Mouse (Mus musculus) right cerebral cortex, postnatal 14 days (tissue): ENCODE measurements around the gene Hspbap1.

Experiments used
- DNase-seq: peaks from one replicate; pipeline ENCODE4 v3.0.0; 2022

The Hspbap1 gene

GRCm38 (mm10) chr16:35769878-35770657 is at the start of gene Hspbap1:
Hspbap1 (plus strand) TSS chr16:35770375.
- peak; percentile 88 for DNase-seq

GRCm38 (mm10) chr16:35724561-35724960 is 45.6 kb upstream of the Hspbap1 start:
- no peak for DNase-seq

GRCm38 (mm10) chr16:35726601-35727000 is 43.6 kb upstream of the Hspbap1 start:
- DNase-seq, result no peak

- no peak for DNase-seq
Observed at GRCm38 (mm10) chr16:35729151-35729738, 40.9 kb upstream of the Hspbap1 start.

GRCm38 (mm10) chr16:35732096-35732495 is 38.1 kb upstream of the Hspbap1 start:
- no peak for DNase-seq

- DNase-seq, result peak; percentile 60
Observed at GRCm38 (mm10) chr16:35734038-35734437, 36.1 kb upstream of the Hspbap1 start.

- DNase-seq, result no peak
Observed at GRCm38 (mm10) chr16:35738096-35738767, 31.9 kb upstream of the Hspbap1 start.

GRCm38 (mm10) chr16:35739548-35739947 is 30.6 kb upstream of the Hspbap1 start:
- DNase-seq, result no peak

GRCm38 (mm10) chr16:35740357-35740756 is 29.8 kb upstream of the Hspbap1 start:
- DNase-seq, result no peak

- no peak for DNase-seq
Observed at GRCm38 (mm10) chr16:35740943-35741342, 29.2 kb upstream of the Hspbap1 start.

GRCm38 (mm10) chr16:35741621-35742020 is 28.6 kb upstream of the Hspbap1 start:
- no peak for DNase-seq

GRCm38 (mm10) chr16:35742251-35742937 is 27.8 kb upstream of the Hspbap1 start:
- DNase-seq, result no peak

GRCm38 (mm10) chr16:35747417-35748236 is 22.5 kb upstream of the Hspbap1 start:
- no peak for DNase-seq

- no peak for DNase-seq
Observed at GRCm38 (mm10) chr16:35748237-35748603, 22.0 kb upstream of the Hspbap1 start.

GRCm38 (mm10) chr16:35749385-35749784 is 20.8 kb upstream of the Hspbap1 start:
- DNase-seq, result no peak

GRCm38 (mm10) chr16:35751841-35752240 is 18.3 kb upstream of the Hspbap1 start:
- no peak for DNase-seq

GRCm38 (mm10) chr16:35753926-35754325 is 16.2 kb upstream of the Hspbap1 start:
- no peak for DNase-seq

- DNase-seq, result no peak
Observed at GRCm38 (mm10) chr16:35755502-35756334, 14.5 kb upstream of the Hspbap1 start.

GRCm38 (mm10) chr16:35756697-35757096 is 13.5 kb upstream of the Hspbap1 start:
- DNase-seq, result no peak

GRCm38 (mm10) chr16:35759401-35759800 is 10.8 kb upstream of the Hspbap1 start:
- no peak for DNase-seq

GRCm38 (mm10) chr16:35763590-35764296 is 6.4 kb upstream of the Hspbap1 start:
- no peak for DNase-seq
